Mouse (Mus musculus): Measurements from ENCODE around the gene Osbpl5. TPM values are rescaled to one million over a fixed set of nuclear protein-coding genes. Genes with fewer than 3 reads are reported as not detected.
A peak's percentile ranks its signal among the peaks of the same experiment; 100 is the strongest.
"Not testable (repeated sequence)": the region's sequence is repeated elsewhere in the genome, so short reads cannot be mapped to it uniquely, and the experiment has no call there.

Gene Osbpl5
- polyA plus RNA-seq, 1 experiment from 2014 or later, result 31.2 TPM

GRCm38 (mm10) chr7:143679650-143680049, 77.1 kb downstream of the Osbpl5 start:
- not testable (repeated sequence) for H3K9me3 ChIP-seq (replicated peaks); H3K9ac ChIP-seq; H3K4me1 ChIP-seq (replicated peaks); H3K4me2 ChIP-seq; H3K27me3 ChIP-seq; H3K36me3 ChIP-seq; H3K4me3 ChIP-seq; ATAC-seq (replicated peaks; ENCODE audit: insufficient number of reproducible peaks, insufficient read depth, low FRiP score, low read depth); H3K27ac ChIP-seq
- WGBS, result 74% methylated on average over 2 of the region's 2 CpGs

- Histone ChIP-seq H3K9me3 (replicated peaks) (no peaks in the 10 kb centered on the region), H3K27me3 (no peaks in the 10 kb centered on the region), H3K36me3 (no peaks in the 10 kb centered on the region), H3K27ac (no peak overlapping the region), H3K9ac (no peak overlapping the region), H3K4me2 (no peak overlapping the region), H3K4me3 (no peak overlapping the region), H3K4me1 (replicated peaks) (no peaks in the 10 kb centered on the region)
- no peak for ATAC-seq (replicated peaks; ENCODE audit: insufficient number of reproducible peaks, insufficient read depth, low FRiP score, low read depth)
Observed at GRCm38 (mm10) chr7:143666427-143667311, 90.1 kb downstream of the Osbpl5 start.

- H3K27ac ChIP-seq, result no peak overlapping the region
- no peak overlapping the region for H3K4me2 ChIP-seq
- no peak overlapping the region for H3K4me3 ChIP-seq
- H3K36me3 ChIP-seq, result no peaks in the 10 kb centered on the region
- H3K9me3 ChIP-seq (replicated peaks), result no peaks in the 10 kb centered on the region
- H3K27me3 ChIP-seq, result no peaks in the 10 kb centered on the region
- H3K4me1 ChIP-seq (replicated peaks), result no peaks in the 10 kb centered on the region
- H3K9ac ChIP-seq, result no peak overlapping the region
- WGBS, result 70% methylated on average over 2 of the region's 2 CpGs
- ATAC-seq (replicated peaks; ENCODE audit: insufficient number of reproducible peaks, insufficient read depth, low FRiP score, low read depth), result no peak
Observed at GRCm38 (mm10) chr7:143663470-143663869, 93.3 kb downstream of the Osbpl5 start.

- no peaks in the 10 kb centered on the region for H3K4me1 ChIP-seq (replicated peaks)
- no peak overlapping the region for H3K9ac ChIP-seq
- H3K4me2 ChIP-seq, result no peak overlapping the region
- no peaks in the 10 kb centered on the region for H3K27me3 ChIP-seq
- H3K36me3 ChIP-seq, result no peaks in the 10 kb centered on the region
- H3K9me3 ChIP-seq (replicated peaks), result no peaks in the 10 kb centered on the region
- no peak overlapping the region for H3K4me3 ChIP-seq
- H3K27ac ChIP-seq, result no peak overlapping the region
- no peak for ATAC-seq (replicated peaks; ENCODE audit: insufficient number of reproducible peaks, insufficient read depth, low FRiP score, low read depth)
Observed at GRCm38 (mm10) chr7:143660797-143661196, 96.0 kb downstream of the Osbpl5 start.

- Histone ChIP-seq H3K4me2 (peak overlapping the region; percentile 92), H3K4me3 (peak overlapping the region; percentile 62)
- not testable (repeated sequence) for H3K36me3 ChIP-seq; H3K4me1 ChIP-seq (replicated peaks); H3K9ac ChIP-seq; H3K9me3 ChIP-seq (replicated peaks); H3K27ac ChIP-seq; H3K27me3 ChIP-seq; ATAC-seq (replicated peaks; ENCODE audit: insufficient number of reproducible peaks, insufficient read depth, low FRiP score, low read depth)
- WGBS, result 54% methylated on average over 10 of the region's 10 CpGs
Observed at GRCm38 (mm10) chr7:143649769-143650346, 106.9 kb downstream of the Osbpl5 start.

- WGBS, result 3% methylated on average over 39 of the region's 39 CpGs
- Histone ChIP-seq H3K27ac (no peak within 1 kb of the TSS), H3K9me3 (replicated peaks) (no peaks in the 10 kb centered on the region), H3K27me3 (no peaks in the 10 kb centered on the region), H3K9ac (peak within 1 kb of the TSS; percentile 49), H3K4me3 (peak within 1 kb of the TSS; percentile 62), H3K4me2 (peak within 1 kb of the TSS; percentile 92), H3K36me3 (no peaks in the 10 kb centered on the region), H3K4me1 (replicated peaks) (no peaks in the 10 kb centered on the region)
- peak; percentile 95 for ATAC-seq (replicated peaks; ENCODE audit: insufficient number of reproducible peaks, insufficient read depth, low FRiP score, low read depth)
Observed at GRCm38 (mm10) chr7:143649034-143649768, 107.6 kb downstream of the Osbpl5 start, which contains the start of gene Tnfrsf22. Tnfrsf22 (minus strand) TSS chr7:143649661.

GRCm38 (mm10) chr7:143643949-143644348, 112.8 kb downstream of the Osbpl5 start:
- 71% methylated on average over 2 of the region's 2 CpGs for WGBS
- H3K4me2 ChIP-seq; H3K27me3 ChIP-seq; H3K9ac ChIP-seq; H3K4me3 ChIP-seq; ATAC-seq (replicated peaks; ENCODE audit: insufficient number of reproducible peaks, insufficient read depth, low FRiP score, low read depth); H3K27ac ChIP-seq; H3K4me1 ChIP-seq (replicated peaks); H3K36me3 ChIP-seq; H3K9me3 ChIP-seq (replicated peaks): not testable (repeated sequence)

Small RNA genes lying within 50 kb of the gene (microRNA-seq; reads per million reads assigned to microRNA genes)
- gene Gm22064, result not detected

Other genes starting within 250 kb of the Osbpl5 start
- gene Nap1l4, start 207.9 kb downstream of the Osbpl5 start, polyA plus RNA-seq (2015; fragmentation: Nextera tagmentation; extraction: Ambion mirVana), result 218 and 232 TPM in 2 replicates
- 24.7 and 34.5 TPM in 2 replicates for gene Cars, start 156.9 kb downstream of the Osbpl5 start, polyA plus RNA-seq (2015; fragmentation: Nextera tagmentation; extraction: Ambion mirVana)
- 0.64 and 0.86 TPM in 2 replicates for gene Tnfrsf26, start 128.3 kb downstream of the Osbpl5 start, polyA plus RNA-seq (2015; fragmentation: Nextera tagmentation; extraction: Ambion mirVana)
- 2.7 and 2.8 TPM in 2 replicates for gene Tnfrsf22, start 107.3 kb downstream of the Osbpl5 start, polyA plus RNA-seq (2015; fragmentation: Nextera tagmentation; extraction: Ambion mirVana)
- gene Tnfrsf23, start 71.1 kb downstream of the Osbpl5 start, polyA plus RNA-seq (2015; fragmentation: Nextera tagmentation; extraction: Ambion mirVana), result 1.9 and 3.0 TPM in 2 replicates
- gene Mrgprg, start 10.0 kb upstream of the Osbpl5 start, polyA plus RNA-seq (2015; fragmentation: Nextera tagmentation; extraction: Ambion mirVana), result not detected in 2 replicates
- 1.4 and 2.8 TPM in 2 replicates for gene Mrgpre, start 27.5 kb upstream of the Osbpl5 start, polyA plus RNA-seq (2015; fragmentation: Nextera tagmentation; extraction: Ambion mirVana)
- gene Nadsyn1, start 65.9 kb upstream of the Osbpl5 start, polyA plus RNA-seq (2015; fragmentation: Nextera tagmentation; extraction: Ambion mirVana), result 8.3 and 9.4 TPM in 2 replicates
- 14.1 and 25.2 TPM in 2 replicates for gene Dhcr7, start 66.2 kb upstream of the Osbpl5 start, polyA plus RNA-seq (2015; fragmentation: Nextera tagmentation; extraction: Ambion mirVana)
- not detected in 2 replicates for gene Gm498, start 109.9 kb upstream of the Osbpl5 start, polyA plus RNA-seq (2015; fragmentation: Nextera tagmentation; extraction: Ambion mirVana)
- gene Shank2, start 244.9 kb upstream of the Osbpl5 start, polyA plus RNA-seq (2015; fragmentation: Nextera tagmentation; extraction: Ambion mirVana), result 0.50 and 0.81 TPM in 2 replicates